Mouse (Mus musculus): ENCODE results near the gene Cp. TPM values are rescaled to one million over a fixed set of nuclear protein-coding genes. Genes with fewer than 3 reads are reported as not detected.

The Cp gene
- polyA plus RNA-seq, 1 experiment: 0.88 TPM

- Histone ChIP-seq H3K36me3 (ENCODE audit: control insufficient read depth, insufficient read depth, low read length, poor library complexity, severe bottlenecking) (no peaks in the 10 kb centered on the region), H3K4me3 (ENCODE audit: low read depth, low read length) (no peak overlapping the region), H3K9ac (ENCODE audit: low read depth, poor library complexity, severe bottlenecking) (no peak overlapping the region), H3K27me3 (ENCODE audit: control insufficient read depth, insufficient read depth, low read length, poor library complexity, severe bottlenecking) (peaks cover 1% of the 10 kb centered on the region; the same call in 1 of the 2 replicates), H3K27ac (ENCODE audit: insufficient read depth, low read length) (no peak overlapping the region), H3K4me1 (ENCODE audit: control insufficient read depth, insufficient read depth, low read length) (no peaks in the 10 kb centered on the region), H3K9me3 (replicated peaks; ENCODE audit: control insufficient read depth, insufficient read depth, low read length, poor library complexity, severe bottlenecking) (no peaks in the 10 kb centered on the region)
- TF ChIP-seq CTCF (IDR thresholded peaks at IDR 0.05; ENCODE audit: low read depth, low read length): no peak
- no peak for TF ChIP-seq EP300 (IDR thresholded peaks at IDR 0.05; ENCODE audit: insufficient read depth, low read depth, low read length)
- TF ChIP-seq POLR2A (IDR thresholded peaks at IDR 0.05; ENCODE audit: insufficient read depth, low read length): no peak
These were observed 2.1 kb downstream of the Cp start for GRCm38 (mm10) chr3:19958983-19959382.

GRCm38 (mm10) chr3:19960570-19961114 is 3.8 kb downstream of the Cp start:
- peaks cover 1% of the 10 kb centered on the region; the same call in 1 of the 2 replicates for H3K27me3 ChIP-seq (ENCODE audit: control insufficient read depth, insufficient read depth, low read length, poor library complexity, severe bottlenecking)
- H3K9ac ChIP-seq (ENCODE audit: low read depth, poor library complexity, severe bottlenecking): no peak overlapping the region
- no peaks in the 10 kb centered on the region for H3K36me3 ChIP-seq (ENCODE audit: control insufficient read depth, insufficient read depth, low read length, poor library complexity, severe bottlenecking)
- no peak overlapping the region for H3K4me3 ChIP-seq (ENCODE audit: low read depth, low read length)
- no peaks in the 10 kb centered on the region for H3K9me3 ChIP-seq (replicated peaks; ENCODE audit: control insufficient read depth, insufficient read depth, low read length, poor library complexity, severe bottlenecking)
- H3K27ac ChIP-seq (ENCODE audit: insufficient read depth, low read length): no peak overlapping the region
- H3K4me1 ChIP-seq (ENCODE audit: control insufficient read depth, insufficient read depth, low read length): no peaks in the 10 kb centered on the region
- TF ChIP-seq CTCF (IDR thresholded peaks at IDR 0.05; ENCODE audit: low read depth, low read length) (no peak), POLR2A (IDR thresholded peaks at IDR 0.05; ENCODE audit: insufficient read depth, low read length) (no peak), EP300 (IDR thresholded peaks at IDR 0.05; ENCODE audit: insufficient read depth, low read depth, low read length) (no peak)

- TF ChIP-seq CTCF (IDR thresholded peaks at IDR 0.05; ENCODE audit: low read depth, low read length) (no peak), POLR2A (IDR thresholded peaks at IDR 0.05; ENCODE audit: insufficient read depth, low read length) (no peak), EP300 (IDR thresholded peaks at IDR 0.05; ENCODE audit: insufficient read depth, low read depth, low read length) (no peak)
These were observed 4.5 kb downstream of the Cp start for GRCm38 (mm10) chr3:19961341-19961740.

GRCm38 (mm10) chr3:19962769-19963513 is 6.1 kb downstream of the Cp start:
- no peak overlapping the region for H3K27ac ChIP-seq (ENCODE audit: insufficient read depth, low read length)
- H3K4me1 ChIP-seq (ENCODE audit: control insufficient read depth, insufficient read depth, low read length): no peaks in the 10 kb centered on the region
- H3K27me3 ChIP-seq (ENCODE audit: control insufficient read depth, insufficient read depth, low read length, poor library complexity, severe bottlenecking): peaks cover 1% of the 10 kb centered on the region; the same call in 1 of the 2 replicates
- no peak for TF ChIP-seq CTCF (IDR thresholded peaks at IDR 0.05; ENCODE audit: low read depth, low read length)
- no peak for TF ChIP-seq POLR2A (IDR thresholded peaks at IDR 0.05; ENCODE audit: insufficient read depth, low read length)
- TF ChIP-seq EP300 (IDR thresholded peaks at IDR 0.05; ENCODE audit: insufficient read depth, low read depth, low read length): no peak
- H3K9me3 ChIP-seq (replicated peaks; ENCODE audit: control insufficient read depth, insufficient read depth, low read length, poor library complexity, severe bottlenecking): no peaks in the 10 kb centered on the region
- H3K4me3 ChIP-seq (ENCODE audit: low read depth, low read length): no peak overlapping the region
- H3K9ac ChIP-seq (ENCODE audit: low read depth, poor library complexity, severe bottlenecking): no peak overlapping the region
- no peaks in the 10 kb centered on the region for H3K36me3 ChIP-seq (ENCODE audit: control insufficient read depth, insufficient read depth, low read length, poor library complexity, severe bottlenecking)

More at GRCm38 (mm10) chr3:19961341-19961740, 4.5 kb downstream of the Cp start:
- H3K9ac ChIP-seq (ENCODE audit: low read depth, poor library complexity, severe bottlenecking): no peak overlapping the region
- no peaks in the 10 kb centered on the region for H3K4me1 ChIP-seq (ENCODE audit: control insufficient read depth, insufficient read depth, low read length)
- peaks cover 1% of the 10 kb centered on the region; the same call in 1 of the 2 replicates for H3K27me3 ChIP-seq (ENCODE audit: control insufficient read depth, insufficient read depth, low read length, poor library complexity, severe bottlenecking)
- H3K36me3 ChIP-seq (ENCODE audit: control insufficient read depth, insufficient read depth, low read length, poor library complexity, severe bottlenecking): no peaks in the 10 kb centered on the region
- no peaks in the 10 kb centered on the region for H3K9me3 ChIP-seq (replicated peaks; ENCODE audit: control insufficient read depth, insufficient read depth, low read length, poor library complexity, severe bottlenecking)
- no peak overlapping the region for H3K27ac ChIP-seq (ENCODE audit: insufficient read depth, low read length)
- H3K4me3 ChIP-seq (ENCODE audit: low read depth, low read length): no peak overlapping the region

- TF ChIP-seq CTCF (IDR thresholded peaks at IDR 0.05; ENCODE audit: low read depth, low read length) (no peak), EP300 (IDR thresholded peaks at IDR 0.05; ENCODE audit: insufficient read depth, low read depth, low read length) (no peak), POLR2A (IDR thresholded peaks at IDR 0.05; ENCODE audit: insufficient read depth, low read length) (no peak)
- Histone ChIP-seq H3K27me3 (ENCODE audit: control insufficient read depth, insufficient read depth, low read length, poor library complexity, severe bottlenecking) (peaks cover 1% of the 10 kb centered on the region; the same call in 1 of the 2 replicates), H3K9ac (ENCODE audit: low read depth, poor library complexity, severe bottlenecking) (no peak overlapping the region)
These were observed 7.9 kb downstream of the Cp start for GRCm38 (mm10) chr3:19964625-19965188.

GRCm38 (mm10) chr3:19965239-19965638 is 8.4 kb downstream of the Cp start:
- H3K4me3 ChIP-seq (ENCODE audit: low read depth, low read length): no peak overlapping the region
- no peaks in the 10 kb centered on the region for H3K36me3 ChIP-seq (ENCODE audit: control insufficient read depth, insufficient read depth, low read length, poor library complexity, severe bottlenecking)
- H3K9me3 ChIP-seq (replicated peaks; ENCODE audit: control insufficient read depth, insufficient read depth, low read length, poor library complexity, severe bottlenecking): no peaks in the 10 kb centered on the region
- TF ChIP-seq EP300 (IDR thresholded peaks at IDR 0.05; ENCODE audit: insufficient read depth, low read depth, low read length): no peak
- no peak for TF ChIP-seq POLR2A (IDR thresholded peaks at IDR 0.05; ENCODE audit: insufficient read depth, low read length)
- TF ChIP-seq CTCF (IDR thresholded peaks at IDR 0.05; ENCODE audit: low read depth, low read length): no peak
- H3K9ac ChIP-seq (ENCODE audit: low read depth, poor library complexity, severe bottlenecking): no peak overlapping the region
- no peak overlapping the region for H3K27ac ChIP-seq (ENCODE audit: insufficient read depth, low read length)
- H3K27me3 ChIP-seq (ENCODE audit: control insufficient read depth, insufficient read depth, low read length, poor library complexity, severe bottlenecking): peaks cover 1% of the 10 kb centered on the region; the same call in 1 of the 2 replicates
- no peaks in the 10 kb centered on the region for H3K4me1 ChIP-seq (ENCODE audit: control insufficient read depth, insufficient read depth, low read length)

More at GRCm38 (mm10) chr3:19964625-19965188, 7.9 kb downstream of the Cp start:
- Histone ChIP-seq H3K27ac (ENCODE audit: insufficient read depth, low read length) (no peak overlapping the region), H3K4me3 (ENCODE audit: low read depth, low read length) (no peak overlapping the region), H3K36me3 (ENCODE audit: control insufficient read depth, insufficient read depth, low read length, poor library complexity, severe bottlenecking) (no peaks in the 10 kb centered on the region), H3K4me1 (ENCODE audit: control insufficient read depth, insufficient read depth, low read length) (no peaks in the 10 kb centered on the region), H3K9me3 (replicated peaks; ENCODE audit: control insufficient read depth, insufficient read depth, low read length, poor library complexity, severe bottlenecking) (no peaks in the 10 kb centered on the region)
